Mouse (Mus musculus) forebrain, embryonic 12.5 days (tissue): Measurements from ENCODE around the gene Exoc3l2. TPM values are rescaled to one million over a fixed set of nuclear protein-coding genes. Genes with fewer than 3 reads are reported as not detected.
"Not testable (repeated sequence)": the region's sequence is repeated elsewhere in the genome, so short reads cannot be mapped to it uniquely, and the experiment has no call there.

Source experiments
- ATAC-seq: fragments of 200-750 bp; cut with Nextera tagmentation; 2 replicates; pipeline ENCODE4 v1.8.0; 2017; ENCODE audit warnings: moderate TSS enrichment; ENCODE audit not compliant: low FRiP score
- H3K27ac ChIP-seq: fragments of 300-500 bp; sonication (generic); 2 replicates; pipeline ENCODE4 v1.5.1; 2016; ENCODE audit warnings: mild to moderate bottlenecking
- H3K27me3 ChIP-seq: fragments of 300-500 bp; sonication (generic); 2 replicates; pipeline ENCODE4 v1.6.1; 2016; ENCODE audit warnings: mild to moderate bottlenecking
- H3K36me3 ChIP-seq: fragments of 300-500 bp; sonication (generic); replicated peaks from 2 replicates; pipeline ENCODE4 v1.6.1; 2016; ENCODE audit warnings: mild to moderate bottlenecking
- H3K4me1 ChIP-seq: fragments of 300-500 bp; sonication (generic); 2 replicates; pipeline ENCODE4 v1.6.1; 2016
- H3K4me2 ChIP-seq: fragments of 300-500 bp; sonication (generic); 2 replicates; pipeline ENCODE4 v1.6.1; 2016; ENCODE audit warnings: mild to moderate bottlenecking, moderate library complexity
- H3K4me3 ChIP-seq: fragments of 300-500 bp; sonication (generic); replicated peaks from 2 replicates; pipeline ENCODE4 v1.5.1; 2016; ENCODE audit warnings: mild to moderate bottlenecking
- H3K9ac ChIP-seq: fragments of 300-500 bp; sonication (generic); 2 replicates; pipeline ENCODE4 v1.6.1; 2016; ENCODE audit warnings: mild to moderate bottlenecking
- H3K9me3 ChIP-seq: fragments of 300-500 bp; sonication (generic); 2 replicates; pipeline ENCODE4 v1.6.1; 2016
- WGBS: fragments of 180-500 bp; shearing (Covaris S2); methylation state at CpG from one replicate; pipeline ENCODE4 v1.1.7; 2016; 5-methylcytosine and 5-hydroxymethylcytosine counted together
- polyA plus RNA-seq: library from polyadenylated mRNA; unstranded; fragments of >200 nt; fragmentation: Nextera tagmentation; extraction: Ambion mirVana; gene quantifications from 2 replicates; pipeline ENCODE4 v1.2.1, GENCODE M21; 2016

The Exoc3l2 gene
- polyA plus RNA-seq, 1 experiment from 2014 or later: 0.51 TPM

DNA sequence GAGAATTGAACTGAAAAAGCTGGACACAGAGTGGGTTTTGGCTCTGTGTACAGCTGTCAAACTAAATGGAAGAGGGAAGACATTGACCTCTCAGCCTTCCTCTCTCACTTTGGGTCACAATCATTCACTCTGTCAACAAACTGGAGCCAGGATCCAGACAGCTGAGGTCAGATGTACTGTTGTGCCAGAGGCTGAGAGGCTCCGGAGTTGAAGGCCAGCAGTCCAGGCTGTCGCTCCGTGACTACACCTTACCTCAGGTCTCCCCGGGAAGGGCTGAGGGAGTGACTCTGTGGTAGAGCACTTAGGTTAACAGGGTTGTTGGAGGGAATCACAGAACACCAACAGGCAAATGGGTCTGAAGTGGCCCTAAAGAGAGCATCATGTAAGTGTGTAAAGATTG lies 35.2 kb downstream of the Exoc3l2 start:
- peaks cover 11% of the 10 kb centered on the region for H3K27me3 ChIP-seq
- H3K27ac ChIP-seq: no peak overlapping the region
- H3K4me1 ChIP-seq: no peaks in the 10 kb centered on the region
- ATAC-seq: no peak
- no peak overlapping the region for H3K4me2 ChIP-seq
- no peaks in the 10 kb centered on the region for H3K36me3 ChIP-seq
- WGBS: 90% methylated on average over 4 of the region's 4 CpGs
- H3K9me3 ChIP-seq: no peaks in the 10 kb centered on the region
- H3K9ac ChIP-seq: no peak overlapping the region
- H3K4me3 ChIP-seq: no peak overlapping the region

DNA sequence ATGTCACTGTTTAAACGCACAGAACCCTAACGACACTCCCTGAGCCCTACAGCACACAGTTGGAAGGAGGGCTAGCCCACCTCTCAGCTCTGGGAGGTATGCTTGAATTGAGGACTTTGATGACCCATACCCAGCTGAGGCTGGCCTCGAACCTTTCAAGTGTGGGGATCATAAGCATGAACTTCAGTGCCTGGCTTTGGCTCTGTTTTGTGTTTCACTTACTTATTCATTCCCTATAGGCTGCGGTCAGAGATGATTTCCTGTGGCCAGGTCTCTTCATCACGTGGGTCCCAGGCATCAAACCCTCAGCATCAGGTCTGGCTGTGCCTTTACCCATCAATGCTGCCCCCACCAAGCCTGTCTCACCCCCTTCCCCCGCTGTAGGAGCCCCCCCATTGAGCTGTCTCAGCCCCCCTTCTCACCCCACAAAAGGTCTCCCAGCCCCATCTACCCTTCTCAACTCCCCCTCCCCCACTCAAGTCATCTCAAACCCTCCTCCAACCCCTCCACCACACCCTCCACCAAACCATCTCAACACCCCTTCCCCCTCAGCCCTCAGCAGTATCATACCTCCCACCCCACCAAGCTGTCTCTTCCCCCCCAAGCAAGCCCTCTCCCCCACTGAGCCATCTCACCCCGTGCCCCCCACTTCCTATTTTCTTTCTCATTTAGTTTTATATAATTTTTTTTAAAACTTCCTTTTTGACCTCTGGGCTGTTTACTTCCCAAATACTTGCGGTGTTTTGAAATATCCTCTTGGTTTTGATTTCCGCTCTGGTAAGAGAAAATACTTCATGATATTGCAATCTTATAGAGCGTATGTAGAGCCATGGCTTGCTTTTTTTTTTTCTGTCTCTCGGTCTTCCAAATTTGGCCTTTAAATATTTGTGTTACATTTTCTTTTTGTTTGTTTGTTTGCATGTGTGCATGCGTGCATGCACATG lies 37.6 kb downstream of the Exoc3l2 start:
- 0 out of 2 replicates have a peak, but pooled peaks cover 4% of the 10 kb centered on the region for H3K27me3 ChIP-seq
- H3K27ac ChIP-seq: no peak overlapping the region
- 78% methylated on average over 12 of the region's 12 CpGs for WGBS
- H3K4me3 ChIP-seq: no peak overlapping the region
- no peaks in the 10 kb centered on the region for H3K36me3 ChIP-seq
- no peak for ATAC-seq
- H3K4me2 ChIP-seq: no peak overlapping the region
- no peak overlapping the region for H3K9ac ChIP-seq
- no peaks in the 10 kb centered on the region for H3K4me1 ChIP-seq
- H3K9me3 ChIP-seq: no peaks in the 10 kb centered on the region

DNA sequence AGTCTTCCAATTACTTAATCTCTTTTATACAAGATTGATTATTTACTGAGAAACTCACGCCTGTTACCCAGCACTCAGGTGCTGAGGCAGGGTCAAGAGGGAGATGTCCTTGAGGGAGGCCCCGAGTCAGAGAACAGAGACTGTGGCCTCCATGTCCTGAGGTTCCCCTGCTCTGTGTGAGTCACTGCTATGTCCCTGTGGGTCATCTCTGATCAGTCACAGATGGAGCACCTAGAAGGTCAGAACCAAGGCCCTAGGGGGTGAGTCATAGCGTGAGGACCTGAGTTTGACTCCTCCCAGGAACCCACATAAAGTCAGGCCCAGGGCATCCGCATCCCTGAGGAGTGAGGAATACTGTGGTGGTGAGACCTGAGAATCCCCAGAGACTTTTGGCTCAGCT lies 38.5 kb downstream of the Exoc3l2 start:
- Histone ChIP-seq H3K36me3 (no peaks in the 10 kb centered on the region), H3K27ac (no peak overlapping the region), H3K4me2 (no peak overlapping the region), H3K9ac (no peak overlapping the region), H3K27me3 (peaks cover 7% of the 10 kb centered on the region; the same call in 1 of the 2 replicates), H3K9me3 (no peaks in the 10 kb centered on the region), H3K4me3 (no peak overlapping the region), H3K4me1 (peaks cover 6% of the 10 kb centered on the region; the same call in 1 of the 2 replicates)
- ATAC-seq: no peak
- WGBS: 86% methylated on average over 4 of the region's 4 CpGs

DNA sequence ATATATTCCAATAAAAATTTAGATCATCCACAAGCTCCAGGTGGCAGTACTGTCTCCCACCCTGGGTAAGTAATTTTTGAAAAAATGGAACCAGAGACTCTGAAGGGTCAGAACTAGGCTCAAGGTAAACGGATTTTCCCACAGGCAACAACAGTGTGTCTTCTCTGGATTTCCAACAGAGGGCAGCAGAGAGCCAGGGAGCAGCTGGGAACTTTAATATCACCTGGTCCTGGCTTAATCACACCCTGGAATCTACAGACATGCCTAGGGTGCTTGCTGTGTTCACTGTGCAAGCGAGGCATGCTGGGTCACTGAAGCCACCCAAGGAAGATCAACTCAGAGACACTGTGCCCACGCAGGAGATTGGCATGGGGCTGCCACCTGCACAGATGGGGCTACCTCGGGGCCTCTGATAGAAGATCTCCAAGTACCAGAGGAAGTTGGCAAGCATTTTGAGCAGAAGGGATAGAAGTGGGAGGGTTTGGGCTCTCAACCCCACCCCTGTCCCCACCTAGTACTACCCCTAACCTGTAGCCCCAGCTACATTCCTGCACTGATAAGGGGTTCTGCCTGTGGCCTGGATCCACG lies 40.4 kb downstream of the Exoc3l2 start:
- H3K9ac ChIP-seq: no peak overlapping the region
- H3K4me2 ChIP-seq: no peak overlapping the region
- no peak overlapping the region for H3K4me3 ChIP-seq
- H3K36me3 ChIP-seq: no peaks in the 10 kb centered on the region
- 42% methylated on average over 5 of the region's 5 CpGs for WGBS
- no peak for ATAC-seq
- H3K27ac ChIP-seq: no peak overlapping the region
- no peaks in the 10 kb centered on the region for H3K9me3 ChIP-seq
- peaks cover 17% of the 10 kb centered on the region for H3K4me1 ChIP-seq
- peaks cover 7% of the 10 kb centered on the region; the same call in 1 of the 2 replicates for H3K27me3 ChIP-seq

DNA sequence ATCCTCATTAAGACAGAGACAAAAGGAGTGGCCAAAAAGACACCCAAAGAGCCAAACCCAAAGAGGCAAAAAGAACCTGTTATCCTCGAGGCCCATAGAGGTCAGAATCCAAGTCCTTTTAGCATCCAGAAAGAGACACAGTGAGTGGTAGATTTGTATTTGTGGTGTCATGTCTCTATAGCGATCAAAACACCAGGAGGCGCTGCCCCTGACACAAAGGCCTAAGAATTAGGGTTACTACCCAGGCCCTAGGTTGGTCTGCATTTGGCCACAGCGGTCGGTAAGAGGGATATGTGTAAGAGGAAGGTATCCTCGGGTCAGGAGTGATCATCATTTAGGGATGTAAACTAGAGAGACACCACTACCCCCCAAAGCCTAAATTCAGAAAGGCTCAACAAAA lies 43.2 kb downstream of the Exoc3l2 start:
- no peak for ATAC-seq
- Histone ChIP-seq H3K9ac (peak overlapping the region; percentile 67; the same call in 1 of the 2 replicates), H3K36me3 (no peaks in the 10 kb centered on the region), H3K9me3 (no peaks in the 10 kb centered on the region), H3K27ac (no peak overlapping the region), H3K4me2 (peak overlapping the region; percentile 97), H3K4me1 (peaks cover 27% of the 10 kb centered on the region), H3K27me3 (peaks cover 7% of the 10 kb centered on the region; the same call in 1 of the 2 replicates), H3K4me3 (peak overlapping the region; percentile 79; the same call in 1 of the 2 replicates)
- 24% methylated on average over 6 of the region's 6 CpGs for WGBS

DNA sequence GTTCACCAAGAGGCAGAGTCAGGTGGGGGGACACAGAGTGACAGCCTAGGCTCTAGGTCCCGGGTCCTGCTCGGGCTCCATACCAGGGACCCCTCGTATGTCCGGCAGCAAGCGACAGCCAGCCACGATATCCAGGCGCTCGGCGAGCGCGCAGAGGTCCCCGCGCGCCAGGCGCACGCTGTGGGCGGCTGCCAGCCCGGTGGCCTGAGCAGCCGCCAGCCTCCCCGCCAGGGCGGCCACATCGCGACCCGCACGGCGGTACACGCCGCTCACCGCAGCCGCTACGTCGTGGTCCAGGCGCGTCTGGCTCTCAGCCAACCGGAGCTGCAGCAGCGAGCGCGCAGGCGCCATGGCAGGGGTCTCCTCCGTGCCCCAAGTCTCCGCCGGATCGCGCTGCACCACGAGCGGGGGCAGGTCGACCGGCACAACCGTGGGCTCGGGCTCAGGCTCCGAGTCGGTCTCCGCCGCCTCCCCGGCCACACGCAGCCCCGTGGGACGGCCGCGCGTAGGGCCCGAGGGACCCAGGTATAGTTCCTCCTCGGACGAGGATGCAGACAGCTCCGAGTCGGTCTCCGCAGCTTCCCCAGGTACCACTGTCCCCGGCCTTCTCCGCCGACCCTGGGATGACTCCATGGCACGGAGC lies 44.0 kb downstream of the Exoc3l2 start:
- Histone ChIP-seq H3K9me3 (no peaks in the 10 kb centered on the region), H3K4me1 (peaks cover 27% of the 10 kb centered on the region), H3K4me3 (peak overlapping the region; percentile 79), H3K4me2 (peak overlapping the region; percentile 97), H3K27me3 (peaks cover 7% of the 10 kb centered on the region; the same call in 1 of the 2 replicates), H3K36me3 (no peaks in the 10 kb centered on the region), H3K27ac (peak overlapping the region; percentile 79), H3K9ac (peak overlapping the region; percentile 67)
- WGBS: 1% methylated on average over 71 of the region's 71 CpGs
- peak; percentile 33; the same call in 1 of the 2 replicates for ATAC-seq

DNA sequence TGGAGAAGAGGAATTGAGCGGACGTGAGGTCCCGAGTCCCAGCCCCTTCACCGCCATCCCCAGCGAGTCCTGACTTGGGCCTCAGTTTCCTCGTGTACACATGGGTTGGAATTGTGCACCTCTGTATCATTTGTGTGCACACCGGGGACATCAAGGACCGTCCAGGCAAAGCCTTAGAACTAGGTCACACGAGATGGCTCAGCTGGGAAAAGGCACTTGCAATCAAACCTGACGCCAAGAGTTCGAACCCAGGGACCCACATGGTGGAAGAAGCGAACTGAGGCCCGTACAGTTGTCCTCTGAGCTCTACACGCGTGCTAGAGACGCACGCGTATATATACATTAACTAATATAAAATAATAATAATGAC lies 44.5 kb downstream of the Exoc3l2 start:
- Histone ChIP-seq H3K9me3 (no peaks in the 10 kb centered on the region), H3K4me1 (peaks cover 27% of the 10 kb centered on the region)
- no peak; the same call in 1 of the 2 replicates for ATAC-seq

DNA sequence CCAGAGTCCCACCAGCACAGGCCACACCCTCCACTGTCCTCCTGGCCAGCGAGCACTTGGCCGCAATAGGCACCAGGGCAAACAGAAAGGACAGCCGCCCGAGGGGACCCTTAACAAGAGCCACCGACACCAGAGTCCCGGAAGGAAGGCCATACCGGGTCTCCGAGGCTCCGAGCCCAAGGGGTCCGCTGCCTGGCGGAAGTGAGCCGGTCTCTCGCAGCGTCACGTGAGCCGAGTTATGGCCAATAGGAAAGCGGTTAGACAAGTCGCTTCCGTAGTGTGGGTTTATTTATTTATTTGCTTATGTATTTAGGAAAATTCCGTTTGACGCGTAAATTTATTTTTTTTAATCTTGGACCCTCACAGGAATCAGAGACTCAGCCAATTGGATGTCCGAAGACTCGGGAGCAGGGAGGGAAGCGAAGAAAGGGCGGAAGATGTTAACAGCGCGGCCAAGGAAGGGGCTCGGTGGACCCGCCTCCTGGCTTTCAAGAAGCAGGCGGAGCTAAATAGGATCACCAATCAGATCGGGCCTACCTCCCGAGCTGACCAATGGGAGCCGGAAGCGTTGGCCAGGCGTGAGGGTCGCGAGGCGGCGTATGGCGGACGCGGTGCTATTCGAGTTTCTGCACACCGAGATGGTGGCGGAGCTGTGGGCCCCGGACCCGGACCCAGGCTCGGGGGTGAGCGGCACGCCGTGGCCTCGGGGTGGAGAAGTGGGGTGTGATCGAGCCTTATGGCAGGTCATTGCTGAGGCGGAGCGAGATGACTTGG lies 45.2 kb downstream of the Exoc3l2 start, which contains the start of the genes Bloc1s3 and Trappc6a:
Gene Bloc1s3, minus strand, starts transcription at position 218 of the 774 bp plus-strand sequence.
Gene Trappc6a, plus strand, starts transcription at position 246 of the 774 bp plus-strand sequence.
- H3K4me2 ChIP-seq: peak within 1 kb of the TSS; percentile 97
- H3K9me3 ChIP-seq: no peaks in the 10 kb centered on the region
- peak within 1 kb of the TSS; percentile 79 for H3K4me3 ChIP-seq
- peaks cover 7% of the 10 kb centered on the region; the same call in 1 of the 2 replicates for H3K27me3 ChIP-seq
- under 1% methylated on average over 56 of the region's 56 CpGs for WGBS
- peaks cover 27% of the 10 kb centered on the region for H3K4me1 ChIP-seq
- peak; percentile 96 for ATAC-seq
- no peaks in the 10 kb centered on the region for H3K36me3 ChIP-seq
- peak within 1 kb of the TSS; percentile 67 for H3K9ac ChIP-seq
- H3K27ac ChIP-seq: peak within 1 kb of the TSS; percentile 79

More for the DNA sequence above, 44.5 kb downstream of the Exoc3l2 start:
- Histone ChIP-seq H3K4me3 (peak overlapping the region; percentile 79), H3K27ac (peak overlapping the region; percentile 79), H3K27me3 (peaks cover 7% of the 10 kb centered on the region; the same call in 1 of the 2 replicates), H3K9ac (peak overlapping the region; percentile 67), H3K4me2 (peak overlapping the region; percentile 97), H3K36me3 (no peaks in the 10 kb centered on the region)
- WGBS: 5% methylated on average over 18 of the region's 18 CpGs

DNA sequence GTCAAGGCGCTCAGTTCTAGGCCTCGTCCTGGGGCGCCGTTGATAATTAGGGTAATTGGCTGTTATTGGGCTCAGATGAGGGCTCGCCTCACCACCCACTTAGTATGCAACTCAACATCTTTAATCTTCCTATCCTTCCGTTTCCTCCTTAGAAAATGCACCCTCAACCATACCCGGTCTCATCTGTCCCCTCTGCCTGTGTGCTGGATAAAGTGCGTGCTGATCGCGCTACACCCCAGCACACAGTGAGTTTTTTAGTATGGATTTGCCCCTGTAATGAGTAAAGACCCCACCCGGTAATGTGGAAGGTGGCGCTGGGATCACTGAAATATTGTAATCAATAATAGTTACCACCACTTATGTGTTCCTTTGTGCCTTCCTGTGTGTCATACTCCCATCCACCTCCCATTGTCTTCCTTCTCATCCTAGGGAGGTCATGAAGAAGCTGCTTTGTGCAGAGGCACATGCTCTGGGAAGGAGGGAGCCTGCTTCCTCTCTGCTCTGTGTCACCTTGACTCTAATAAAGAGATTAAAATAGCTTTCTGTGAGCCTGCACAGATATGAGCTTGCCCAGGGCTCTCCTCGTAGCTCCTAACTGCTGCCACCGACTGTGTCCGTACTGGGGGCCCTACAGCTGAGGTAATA lies 45.9 kb downstream of the Exoc3l2 start:
- WGBS: 12% methylated on average over 15 of the region's 15 CpGs
- peak overlapping the region; percentile 79 for H3K27ac ChIP-seq
- no peaks in the 10 kb centered on the region for H3K9me3 ChIP-seq
- peak overlapping the region; percentile 97 for H3K4me2 ChIP-seq
- H3K4me1 ChIP-seq: peaks cover 27% of the 10 kb centered on the region
- ATAC-seq: no peak; the same call in none of the 2 replicates
- peak overlapping the region; percentile 67 for H3K9ac ChIP-seq
- H3K4me3 ChIP-seq: peak overlapping the region; percentile 79
- peaks cover 7% of the 10 kb centered on the region; the same call in 1 of the 2 replicates for H3K27me3 ChIP-seq
- no peaks in the 10 kb centered on the region for H3K36me3 ChIP-seq

DNA sequence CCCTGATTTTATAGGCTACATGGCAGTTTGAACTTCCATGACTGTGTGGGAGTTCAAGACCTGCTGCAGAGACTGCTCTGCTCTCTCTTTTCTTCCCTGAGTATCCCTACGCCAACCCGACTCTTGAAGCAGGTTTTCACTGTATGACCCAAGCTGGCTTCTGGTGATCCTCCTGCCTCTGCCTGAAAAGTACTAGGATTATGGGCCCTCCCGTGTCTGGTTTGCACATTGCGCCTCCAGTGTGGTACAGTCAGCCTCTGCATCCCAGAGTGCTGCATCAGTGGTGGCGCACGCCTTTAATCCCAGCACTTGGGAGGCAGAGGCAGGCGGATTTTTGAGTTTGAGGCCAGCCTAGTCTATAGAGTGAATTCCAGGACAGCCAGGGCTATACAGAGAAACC lies 46.7 kb downstream of the Exoc3l2 start:
- 92% methylated on average over 7 of the region's 7 CpGs for WGBS
- peak overlapping the region; percentile 67; the same call in 1 of the 2 replicates for H3K9ac ChIP-seq
- H3K36me3 ChIP-seq: no peaks in the 10 kb centered on the region
- peak overlapping the region; percentile 97 for H3K4me2 ChIP-seq
- ATAC-seq: no peak
- H3K27me3 ChIP-seq: peaks cover 3% of the 10 kb centered on the region; the same call in 1 of the 2 replicates
- H3K4me1 ChIP-seq: peaks cover 27% of the 10 kb centered on the region
- no peaks in the 10 kb centered on the region for H3K9me3 ChIP-seq
- peak overlapping the region; percentile 79 for H3K4me3 ChIP-seq
- H3K27ac ChIP-seq: no peak overlapping the region

DNA sequence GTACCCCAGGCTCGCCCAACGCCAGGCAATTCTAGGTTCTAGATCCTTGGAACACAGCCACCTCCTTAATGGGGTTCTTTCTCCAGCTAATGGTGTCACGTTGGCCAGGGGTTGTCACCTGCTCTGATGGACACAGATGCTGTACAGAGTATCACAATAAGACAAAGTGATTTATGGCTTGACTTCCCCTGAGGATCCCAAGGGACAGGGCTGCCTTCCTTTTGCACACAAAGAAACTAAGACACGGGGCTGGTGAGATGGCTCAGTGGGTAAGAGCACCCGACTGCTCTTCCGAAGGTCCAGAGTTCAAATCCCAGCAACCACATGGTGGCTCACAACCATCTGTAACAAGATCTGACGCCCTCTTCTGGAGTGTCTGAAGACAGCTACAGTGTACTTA lies 48.8 kb downstream of the Exoc3l2 start:
- Histone ChIP-seq H3K27me3 (peaks cover 10% of the 10 kb centered on the region), H3K4me1 (peaks cover 19% of the 10 kb centered on the region)
- not testable (repeated sequence) for H3K4me3 ChIP-seq, H3K9me3 ChIP-seq, H3K4me2 ChIP-seq, H3K36me3 ChIP-seq, ATAC-seq, H3K27ac ChIP-seq, H3K9ac ChIP-seq
- 81% methylated on average over 7 of the region's 7 CpGs for WGBS
